Mouse (Mus musculus) limb, embryonic 11.5 days (tissue): ENCODE data around the gene Epb42. TPM values are rescaled to one million over a fixed set of nuclear protein-coding genes. Genes with fewer than 3 reads are reported as not detected.
"Not testable (repeated sequence)": the region's sequence is repeated elsewhere in the genome, so short reads cannot be mapped to it uniquely, and the experiment has no call there.

ENCODE experiments used
- ATAC-seq: fragments of 200-750 bp; cut with Nextera tagmentation; 2 replicates; pipeline ENCODE4 v1.8.0; 2017; ENCODE audit warnings: low read depth; ENCODE audit not compliant: insufficient number of reproducible peaks, low FRiP score, low TSS enrichment
- DNase-seq: peaks from one replicate; pipeline ENCODE4 v3.0.0-alpha.2; 2015; ENCODE audit warnings: low spot score
- H3K27ac ChIP-seq: fragments of 300-500 bp; sonication (generic); replicated peaks from 2 replicates; pipeline ENCODE4 v1.5.1; 2014; ENCODE audit warnings: low read depth, mild to moderate bottlenecking, low read length
- H3K27me3 ChIP-seq: fragments of 300-500 bp; sonication (generic); 2 replicates; pipeline ENCODE4 v1.6.1; 2014; ENCODE audit warnings: mild to moderate bottlenecking, low read length, mixed read lengths; ENCODE audit not compliant: control insufficient read depth, insufficient read depth
- H3K36me3 ChIP-seq: fragments of 300-500 bp; sonication (generic); 2 replicates; pipeline ENCODE4 v1.6.1; 2014; ENCODE audit warnings: mild to moderate bottlenecking, low read length, moderate library complexity, mixed read lengths; ENCODE audit not compliant: control insufficient read depth, insufficient read depth
- H3K4me1 ChIP-seq: fragments of 300-500 bp; sonication (generic); 2 replicates; pipeline ENCODE4 v1.6.1; 2014; ENCODE audit warnings: low read length, mixed read lengths; ENCODE audit not compliant: control insufficient read depth, insufficient read depth
- H3K4me2 ChIP-seq: fragments of 300-500 bp; sonication (generic); 2 replicates; pipeline ENCODE4 v1.6.1; 2014; ENCODE audit warnings: low read depth, mild to moderate bottlenecking, moderate library complexity; ENCODE audit not compliant: severe bottlenecking
- H3K4me3 ChIP-seq: fragments of 300-500 bp; sonication (generic); 2 replicates; pipeline ENCODE4 v1.5.1; 2014; ENCODE audit warnings: low read depth, low read length
- H3K9ac ChIP-seq: fragments of 300-500 bp; sonication (generic); 2 replicates; pipeline ENCODE4 v1.6.1; 2014; ENCODE audit warnings: mild to moderate bottlenecking, low read length
- H3K9me3 ChIP-seq: fragments of 300-500 bp; sonication (generic); 2 replicates; pipeline ENCODE4 v1.6.1; 2016; ENCODE audit warnings: low read length; ENCODE audit not compliant: control insufficient read depth
- WGBS: fragments of 180-500 bp; shearing (Covaris S2); extraction: QIAGEN DNeasy Blood & Tissue Kit; methylation state at CpG from one replicate; pipeline ENCODE4 v1.1.7; 2014; 5-methylcytosine and 5-hydroxymethylcytosine counted together
- polyA plus RNA-seq: library from polyadenylated mRNA; unstranded; fragments of >200 nt; fragmentation: Nextera tagmentation; extraction: Ambion mirVana; gene quantifications from 2 replicates; pipeline ENCODE4 v1.2.1, GENCODE M21; 2014

Gene Epb42
- polyA plus RNA-seq, 1 experiment from 2014 or later = 4.8 TPM

DNA sequence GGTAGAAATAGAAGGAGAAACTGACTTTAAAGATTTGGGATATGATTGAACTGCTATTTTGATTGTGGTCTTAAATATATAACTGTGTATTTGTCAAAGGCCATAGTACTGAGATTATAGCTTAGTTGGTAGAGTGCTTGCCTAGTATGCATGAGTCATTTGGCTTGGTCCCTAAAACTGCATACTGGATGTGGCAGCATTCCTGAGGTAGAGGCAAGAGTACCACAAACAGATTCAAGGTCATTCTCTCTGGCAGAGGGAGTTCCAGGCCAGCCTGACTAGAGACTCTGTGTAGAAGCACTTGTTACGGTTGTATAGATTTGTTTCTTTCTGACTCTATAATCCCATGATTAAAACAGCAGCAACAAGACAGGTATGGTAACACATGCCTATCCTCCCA, 57.1 kb downstream of the Epb42 start:
- H3K9ac ChIP-seq = no peak overlapping the region
- H3K27me3 ChIP-seq = 0 out of 2 replicates have a peak, but pooled peaks cover 3% of the 10 kb centered on the region
- no peaks in the 10 kb centered on the region for H3K9me3 ChIP-seq
- H3K4me3 ChIP-seq = no peak overlapping the region
- WGBS = 94% methylated on average over 1 of the region's 1 CpGs
- no peak overlapping the region for H3K4me2 ChIP-seq
- no peak overlapping the region for H3K27ac ChIP-seq
- no peak for DNase-seq
- H3K4me1 ChIP-seq = no peaks in the 10 kb centered on the region
- ATAC-seq = no peak
- H3K36me3 ChIP-seq = no peaks in the 10 kb centered on the region

DNA sequence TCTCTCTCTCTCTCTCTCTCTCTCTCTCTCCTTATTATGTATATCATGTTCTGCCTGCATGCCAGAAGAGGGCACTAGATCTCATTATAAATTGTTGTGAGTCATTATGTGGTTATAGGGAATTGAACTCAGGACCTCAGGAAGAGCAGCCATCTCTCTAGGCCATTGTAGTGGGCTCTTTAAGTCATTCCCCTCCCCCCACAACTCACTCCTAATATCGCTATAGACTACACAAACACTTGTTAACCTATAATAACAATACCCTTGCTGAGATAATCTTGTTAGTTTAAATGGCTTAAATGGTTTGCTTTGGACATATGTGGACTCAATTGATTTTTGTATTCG, 58.2 kb downstream of the Epb42 start:
- ATAC-seq = no peak
- DNase-seq = no peak

DNA sequence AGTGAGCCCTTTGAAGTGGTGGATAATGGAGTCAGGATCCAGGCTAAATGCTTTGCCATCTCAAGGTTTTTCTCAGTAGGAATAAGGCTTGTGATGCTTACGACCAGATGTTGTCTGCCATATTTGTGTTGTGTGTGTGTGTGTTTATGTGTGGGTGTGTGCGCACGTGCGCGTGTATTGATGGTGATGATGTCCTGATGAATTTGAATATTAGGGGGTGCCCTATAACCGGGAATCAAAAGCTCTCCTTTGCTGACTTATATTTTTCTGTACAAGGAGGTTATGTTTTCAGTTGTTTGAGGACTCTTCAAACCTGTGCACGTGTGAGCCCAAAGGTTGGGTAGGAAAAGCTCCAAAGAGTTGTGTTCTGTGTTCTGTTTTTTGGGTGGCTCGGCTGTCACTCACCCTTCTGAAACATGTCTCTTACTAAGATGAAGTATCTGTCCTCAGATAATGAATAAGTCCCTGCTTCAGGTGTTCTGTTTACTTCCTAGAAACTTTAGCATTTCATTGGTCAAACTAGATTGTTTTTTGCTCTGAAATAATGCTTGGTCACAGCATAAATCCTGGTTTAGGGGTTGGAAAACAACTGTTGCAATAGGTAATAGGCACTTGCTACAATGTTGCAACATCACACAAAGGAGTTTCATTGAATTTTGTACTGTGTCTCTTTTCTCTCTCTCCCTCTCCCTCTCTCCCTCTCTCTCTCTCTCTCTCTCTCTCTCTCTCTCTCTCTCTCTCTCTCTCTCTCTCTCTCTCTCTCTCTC, 58.8 kb downstream of the Epb42 start:
- H3K9me3 ChIP-seq = no peaks in the 10 kb centered on the region
- H3K9ac ChIP-seq = no peak overlapping the region
- DNase-seq (no peak), ATAC-seq (0 out of 2 replicates have a peak, but pooled peaks have one; percentile 21)
- H3K27me3 ChIP-seq = 0 out of 2 replicates have a peak, but pooled peaks cover 3% of the 10 kb centered on the region
- peak overlapping the region; percentile 99 for H3K4me2 ChIP-seq
- 83% methylated on average over 8 of the region's 8 CpGs for WGBS
- peak overlapping the region; percentile 69; the same call in 1 of the 2 replicates for H3K4me3 ChIP-seq
- no peaks in the 10 kb centered on the region for H3K36me3 ChIP-seq
- H3K27ac ChIP-seq = no peak overlapping the region
- H3K4me1 ChIP-seq = no peaks in the 10 kb centered on the region

More for the DNA sequence above, 58.2 kb downstream of the Epb42 start:
- H3K4me3 ChIP-seq = no peak overlapping the region
- H3K36me3 ChIP-seq = no peaks in the 10 kb centered on the region
- H3K4me2 ChIP-seq = no peak overlapping the region
- no peaks in the 10 kb centered on the region for H3K9me3 ChIP-seq
- no peak overlapping the region for H3K9ac ChIP-seq
- no peaks in the 10 kb centered on the region for H3K4me1 ChIP-seq
- 64% methylated on average over 2 of the region's 2 CpGs for WGBS
- 0 out of 2 replicates have a peak, but pooled peaks cover 3% of the 10 kb centered on the region for H3K27me3 ChIP-seq
- H3K27ac ChIP-seq = no peak overlapping the region

DNA sequence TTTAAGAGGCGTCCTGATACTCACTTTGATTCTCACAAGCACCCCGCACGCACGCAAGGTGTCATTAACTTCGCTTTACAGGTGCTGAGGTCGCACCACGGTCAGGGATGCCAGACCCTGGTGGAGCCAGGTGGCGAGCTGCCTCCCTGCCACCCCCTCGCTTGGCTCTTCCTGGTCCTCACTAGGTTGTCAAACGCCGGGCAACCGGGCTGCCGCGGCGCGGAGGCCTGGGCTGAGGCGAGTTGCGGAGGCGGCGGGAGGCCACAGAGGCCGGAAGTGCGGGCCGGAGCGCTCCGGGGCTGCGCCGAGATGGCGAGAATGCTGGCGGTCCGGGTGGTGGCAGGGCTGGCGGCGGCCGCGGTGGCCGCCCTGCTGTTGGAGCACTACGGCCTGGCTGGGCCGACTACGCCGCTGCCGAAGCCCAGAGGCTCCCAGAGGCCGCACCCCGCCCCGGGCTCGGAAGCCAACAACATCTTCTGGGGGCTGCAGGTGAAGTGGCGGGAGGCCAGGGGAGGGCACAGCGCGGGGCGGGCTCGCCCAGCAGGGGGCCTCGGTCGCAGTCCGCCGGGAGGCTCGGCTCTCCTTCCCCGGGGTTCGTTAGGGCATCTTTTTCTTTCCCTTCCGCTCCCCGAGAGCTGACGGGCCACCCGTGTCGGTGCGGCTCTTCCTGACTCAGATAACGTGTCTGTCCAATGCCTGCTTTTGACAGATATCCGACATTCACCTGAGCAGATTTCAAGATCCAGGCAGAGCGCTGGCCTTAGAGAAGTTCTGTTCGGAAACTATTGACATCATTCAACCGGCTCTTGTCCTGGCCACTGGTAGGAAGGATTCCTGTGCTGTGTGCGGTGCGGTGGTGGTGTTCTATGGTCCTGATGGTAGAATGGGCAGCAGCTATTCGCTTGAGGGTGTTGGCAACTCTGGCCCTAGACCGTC, 59.6 kb downstream of the Epb42 start, which contains the start of gene Tmem62:
Gene Tmem62, plus strand, starts transcription at position 28 of the 936 bp plus-strand sequence.
- WGBS = under 1% methylated on average over 69 of the region's 71 CpGs
- H3K4me1 ChIP-seq = no peaks in the 10 kb centered on the region
- H3K27ac ChIP-seq = no peak within 1 kb of the TSS
- 0 out of 2 replicates have a peak, but pooled peaks cover 3% of the 10 kb centered on the region for H3K27me3 ChIP-seq
- peak; percentile 60 for DNase-seq
- no peaks in the 10 kb centered on the region for H3K36me3 ChIP-seq
- peak within 1 kb of the TSS; percentile 99 for H3K4me2 ChIP-seq
- ATAC-seq = peak; percentile 78; the same call in 1 of the 2 replicates
- H3K9me3 ChIP-seq = no peaks in the 10 kb centered on the region
- peak within 1 kb of the TSS; percentile 69 for H3K4me3 ChIP-seq
- peak within 1 kb of the TSS; percentile 77 for H3K9ac ChIP-seq

GRCm38 (mm10) chr2:120976308-120976707, 60.6 kb downstream of the Epb42 start:
- Histone ChIP-seq H3K9ac (no peak overlapping the region), H3K4me2 (no peak overlapping the region), H3K4me1 (no peaks in the 10 kb centered on the region), H3K27me3 (0 out of 2 replicates have a peak, but pooled peaks cover 3% of the 10 kb centered on the region), H3K27ac (no peak overlapping the region), H3K4me3 (no peak overlapping the region), H3K9me3 (no peaks in the 10 kb centered on the region), H3K36me3 (no peaks in the 10 kb centered on the region)
- ATAC-seq (no peak), DNase-seq (no peak)
- 41% methylated on average over 4 of the region's 4 CpGs for WGBS

- Histone ChIP-seq H3K4me3 (no peak overlapping the region), H3K4me1 (no peaks in the 10 kb centered on the region), H3K27ac (no peak overlapping the region), H3K27me3 (0 out of 2 replicates have a peak, but pooled peaks cover 1% of the 10 kb centered on the region), H3K36me3 (no peaks in the 10 kb centered on the region), H3K9me3 (no peaks in the 10 kb centered on the region), H3K9ac (no peak overlapping the region), H3K4me2 (peak overlapping the region; percentile 5; the same call in 1 of the 2 replicates)
- WGBS = 16% methylated on average over 5 of the region's 5 CpGs
- ATAC-seq (no peak), DNase-seq (peak; percentile 22)
Observed at GRCm38 (mm10) chr2:120972964-120973363, 63.9 kb downstream of the Epb42 start.

- not testable (repeated sequence) for H3K4me2 ChIP-seq, H3K4me1 ChIP-seq, H3K9me3 ChIP-seq, DNase-seq, H3K4me3 ChIP-seq, H3K36me3 ChIP-seq, H3K27me3 ChIP-seq, H3K9ac ChIP-seq, H3K27ac ChIP-seq, ATAC-seq
- 93% methylated on average over 8 of the region's 8 CpGs for WGBS
Observed at GRCm38 (mm10) chr2:120972257-120972656, 64.6 kb downstream of the Epb42 start.

DNA sequence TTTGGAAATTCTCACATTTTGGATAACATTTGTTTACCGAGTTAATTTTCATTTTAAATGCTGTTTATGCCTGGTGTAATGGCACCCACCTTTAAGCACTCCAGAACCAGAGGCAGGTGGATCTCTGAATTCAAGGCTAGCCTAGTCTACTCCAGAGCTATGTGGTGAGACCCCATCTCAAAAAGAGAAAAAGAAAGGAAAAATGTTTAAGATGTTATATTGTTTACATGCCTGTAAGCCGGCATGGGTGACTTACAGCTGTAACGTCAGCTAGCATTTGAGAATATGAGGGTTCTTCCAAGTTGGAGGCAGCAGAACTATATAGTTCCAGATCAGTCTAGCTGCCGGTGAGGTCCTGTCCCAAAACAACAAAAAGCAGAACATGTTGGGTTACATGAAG, 65.1 kb downstream of the Epb42 start:
- no peak overlapping the region for H3K4me2 ChIP-seq
- no peak for DNase-seq
- H3K4me1 ChIP-seq = no peaks in the 10 kb centered on the region
- no peaks in the 10 kb centered on the region for H3K36me3 ChIP-seq
- WGBS = 94% methylated on average over 4 of the region's 4 CpGs
- no peak overlapping the region for H3K4me3 ChIP-seq
- no peak overlapping the region for H3K9ac ChIP-seq
- no peak overlapping the region for H3K27ac ChIP-seq
- no peaks in the 10 kb centered on the region for H3K27me3 ChIP-seq
- ATAC-seq = no peak
- H3K9me3 ChIP-seq = no peaks in the 10 kb centered on the region
